Mouse (Mus musculus) hindbrain, postnatal 0 days (tissue): ENCODE results near the gene Papolb. TPM values are rescaled to one million over a fixed set of nuclear protein-coding genes. Genes with fewer than 3 reads are reported as not detected.

Source experiments
- ATAC-seq: fragments of 200-750 bp; cut with Nextera tagmentation; 2 replicates; pipeline ENCODE4 v1.8.0; 2017; ENCODE audit warnings: mild to moderate bottlenecking, moderate TSS enrichment, moderate library complexity
- DNase-seq: peaks from one replicate; pipeline ENCODE4 v3.0.0-alpha.2; 2015; ENCODE audit warnings: low spot score
- H3K27ac ChIP-seq: fragments of 300-500 bp; sonication (generic); 2 replicates; pipeline ENCODE4 v1.5.1; 2014; ENCODE audit warnings: mild to moderate bottlenecking
- H3K27me3 ChIP-seq: fragments of 300-500 bp; sonication (generic); 2 replicates; pipeline ENCODE4 v1.6.1; 2014; ENCODE audit warnings: low read length, mixed read lengths; ENCODE audit not compliant: insufficient read depth
- H3K36me3 ChIP-seq: fragments of 300-500 bp; sonication (generic); 2 replicates; pipeline ENCODE4 v1.6.1; 2014; ENCODE audit warnings: low read length, mixed read lengths; ENCODE audit not compliant: insufficient read depth
- H3K4me1 ChIP-seq: fragments of 300-500 bp; sonication (generic); 2 replicates; pipeline ENCODE4 v1.6.1; 2014; ENCODE audit warnings: antibody characterized with exemption, low read length, mixed read lengths; ENCODE audit not compliant: insufficient read depth
- H3K4me2 ChIP-seq: fragments of 300-500 bp; sonication (generic); 2 replicates; pipeline ENCODE4 v1.6.1; 2014; ENCODE audit warnings: low read depth, mild to moderate bottlenecking, low read length, moderate library complexity, mixed read lengths
- H3K4me3 ChIP-seq: fragments of 300-500 bp; sonication (generic); 2 replicates; pipeline ENCODE4 v1.5.1; 2014; ENCODE audit warnings: low read length
- H3K9ac ChIP-seq: fragments of 300-500 bp; sonication (generic); replicated peaks from 2 replicates; pipeline ENCODE4 v1.6.1; 2014; ENCODE audit warnings: mild to moderate bottlenecking, low read length, moderate library complexity, mixed read lengths
- H3K9me3 ChIP-seq: fragments of 300-500 bp; sonication (generic); 2 replicates; pipeline ENCODE4 v1.6.1; 2016; ENCODE audit warnings: low read length, mixed read lengths
- CTCF ChIP-seq: IDR thresholded peaks from 2 replicates; pipeline ENCODE4 v1.5.1; 2016; ENCODE audit warnings: antibody characterized with exemption, control low read depth, low read depth
- WGBS: fragments of 180-500 bp; shearing (Covaris S2); extraction: QIAGEN DNeasy Blood & Tissue Kit; methylation state at CpG from one replicate; pipeline ENCODE4 v1.1.7; 2014; 5-methylcytosine and 5-hydroxymethylcytosine counted together
- polyA plus RNA-seq: library from polyadenylated mRNA; unstranded; fragments of >200 nt; fragmentation: Nextera tagmentation; extraction: Ambion mirVana; gene quantifications from 2 replicates; pipeline ENCODE4 v1.2.1, GENCODE M21; 2015
- total RNA-seq: library from RNA; depleted of rRNA; stranded (reverse); fragments of >200 nt; gene quantifications from 2 replicates; pipeline ENCODE4 v1.2.3, GENCODE M21; 2014; rRNA removed

Gene Papolb
- total and polyA plus RNA-seq, 2 experiments from 2014 or later = 0.16 to 0.37 TPM

DNA sequence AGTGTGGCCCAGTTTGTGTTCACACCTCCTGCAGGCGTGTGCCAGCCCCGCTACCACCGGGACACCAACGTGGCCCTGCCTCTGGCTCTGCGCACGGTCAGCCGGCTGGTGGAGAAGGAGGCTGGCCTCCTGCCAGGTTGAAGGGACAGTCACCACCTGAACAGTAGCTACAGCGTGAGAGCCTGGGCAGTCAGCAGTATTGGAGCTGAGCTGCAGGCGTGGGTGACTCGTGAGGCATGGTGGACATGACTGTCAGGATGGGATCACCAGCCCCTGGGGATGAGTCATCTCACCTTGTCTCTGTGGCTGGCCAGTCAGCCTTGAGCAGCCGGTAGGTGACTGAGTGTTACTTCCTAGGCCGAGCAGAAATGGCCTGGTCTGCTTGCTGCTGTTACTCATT is 52.5 kb downstream of the Papolb start:
- no peak overlapping the region for H3K9ac ChIP-seq
- H3K4me3 ChIP-seq = no peak overlapping the region
- ATAC-seq (no peak), DNase-seq (no peak)
- H3K4me2 ChIP-seq = no peak overlapping the region
- no peaks in the 10 kb centered on the region for H3K4me1 ChIP-seq
- no peaks in the 10 kb centered on the region for H3K9me3 ChIP-seq
- 74% methylated on average over 12 of the region's 12 CpGs for WGBS
- H3K27ac ChIP-seq = no peak overlapping the region
- no peaks in the 10 kb centered on the region for H3K27me3 ChIP-seq
- no peak for TF ChIP-seq CTCF
- H3K36me3 ChIP-seq = 0 out of 2 replicates have a peak, but pooled peaks cover 6% of the 10 kb centered on the region

Other genes starting within 250 kb of the Papolb start
- 23.3 and 24.0 TPM in 2 replicates for gene Foxk1, start 128.6 kb downstream of the Papolb start, total RNA-seq
- gene Foxk1, start 128.6 kb downstream of the Papolb start, polyA plus RNA-seq = 4.6 and 6.0 TPM in 2 replicates
- gene Ap5z1, start 66.1 kb downstream of the Papolb start, total RNA-seq = 12.8 and 22.1 TPM in 2 replicates
- 7.5 and 7.9 TPM in 2 replicates for gene Ap5z1, start 66.1 kb downstream of the Papolb start, polyA plus RNA-seq
- 17.7 and 20.0 TPM in 2 replicates for gene Radil, start 21.0 kb upstream of the Papolb start, total RNA-seq
- gene Radil, start 21.0 kb upstream of the Papolb start, polyA plus RNA-seq = 11.9 and 12.4 TPM in 2 replicates
- gene Mmd2, start 78.7 kb upstream of the Papolb start, total RNA-seq = 171 and 182 TPM in 2 replicates
- gene Mmd2, start 78.7 kb upstream of the Papolb start, polyA plus RNA-seq = 151 and 167 TPM in 2 replicates
- 57.3 and 76.5 TPM in 2 replicates for gene Wipi2, start 97.6 kb upstream of the Papolb start, total RNA-seq
- 40.0 and 43.3 TPM in 2 replicates for gene Wipi2, start 97.6 kb upstream of the Papolb start, polyA plus RNA-seq
- 77.1 and 80.1 TPM in 2 replicates for gene Slc29a4, start 162.4 kb upstream of the Papolb start, total RNA-seq
- 61.4 and 67.1 TPM in 2 replicates for gene Slc29a4, start 162.4 kb upstream of the Papolb start, polyA plus RNA-seq